Mouse (Mus musculus): ENCODE measurements at regions not wholly inside any gene's neighbourhood (a gene's known extent, or its start where the extent isn't known, plus 50 kb on each side); places are given as distances from the start of the nearest gene placed in this dataset.

DNA sequence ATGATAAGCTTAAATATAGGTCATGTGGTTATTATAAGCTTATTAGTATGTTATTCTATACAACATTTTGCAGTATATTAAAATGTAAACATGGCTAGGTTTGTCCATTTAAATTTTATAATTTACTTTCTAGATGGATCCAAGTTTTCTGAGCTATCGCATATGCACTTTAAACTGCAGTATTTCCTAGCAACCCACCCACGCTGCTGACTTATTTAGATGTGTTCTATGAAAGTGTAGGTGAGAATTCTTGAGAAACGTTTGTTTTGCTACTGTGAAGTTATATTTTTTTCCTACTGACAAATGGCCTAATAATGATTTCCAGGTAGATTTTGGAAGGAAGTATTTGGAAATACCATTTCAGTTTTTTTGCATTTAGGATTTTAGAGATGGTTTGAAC is 308.0 kb downstream of the Gbe1 start:
- no peak for DNase-seq (ENCODE audit: low read depth, low spot score)

DNA sequence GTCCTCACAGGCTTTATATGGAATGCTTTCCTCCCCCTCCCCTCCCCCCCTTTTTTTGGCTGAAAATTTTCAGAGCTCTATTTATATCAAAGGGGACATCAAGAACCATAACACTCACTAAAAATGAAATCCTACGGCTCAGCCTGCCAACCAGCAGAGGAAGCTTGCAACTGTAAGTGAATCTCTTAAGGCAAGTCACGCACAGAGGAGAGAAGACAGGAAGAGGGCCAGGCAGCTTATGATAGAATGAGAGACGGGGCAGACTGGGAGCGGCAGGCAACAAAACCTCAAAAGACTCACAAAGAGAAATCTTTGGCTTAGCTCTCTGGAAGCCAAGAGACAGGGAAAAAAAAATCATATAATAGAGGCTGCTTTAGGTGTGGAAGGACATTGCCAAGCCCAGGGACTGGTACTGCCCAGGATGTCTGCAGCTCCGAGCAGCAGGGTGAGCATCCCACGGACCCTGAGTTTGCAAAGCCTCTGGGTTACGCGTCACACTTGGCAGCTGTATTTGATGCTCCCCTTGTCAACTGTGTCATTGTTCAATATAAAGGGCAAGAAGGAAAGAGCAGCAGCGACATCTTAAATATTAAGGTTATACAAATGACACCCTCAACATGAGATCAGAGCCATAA is 330.0 kb downstream of the Gbe1 start:
- DNase-seq (ENCODE audit: low read depth, low spot score) = peak; percentile 18

DNA sequence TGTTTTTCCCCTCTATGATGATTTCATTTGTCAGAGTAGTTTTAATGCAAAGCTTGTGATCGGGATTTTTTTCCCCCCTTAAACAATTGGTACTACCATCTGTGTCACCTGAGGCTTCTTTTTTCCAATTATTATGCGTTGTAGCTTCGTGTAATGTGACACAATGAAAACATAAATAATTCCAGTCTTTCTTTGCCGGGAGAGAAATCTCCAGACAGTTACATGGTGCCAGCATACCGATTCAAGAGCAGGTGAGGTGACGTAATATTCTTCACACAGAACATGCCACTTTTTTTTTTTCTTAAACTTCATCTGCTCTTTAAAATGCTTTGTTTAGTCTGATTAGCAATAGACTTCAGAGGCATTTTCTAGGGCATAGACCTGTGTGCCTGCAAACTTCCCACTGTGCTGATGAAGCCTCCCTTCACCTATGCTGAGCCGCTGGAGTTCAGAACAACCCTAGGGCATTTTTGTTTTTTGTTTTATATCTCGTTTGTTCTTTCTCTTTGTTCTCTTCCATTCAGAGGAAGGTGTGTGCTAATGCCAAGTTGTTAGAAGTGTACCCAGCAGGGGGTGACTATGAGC is 331.0 kb downstream of the Gbe1 start:
- DNase-seq (ENCODE audit: low read depth, low spot score) = no peak

DNA sequence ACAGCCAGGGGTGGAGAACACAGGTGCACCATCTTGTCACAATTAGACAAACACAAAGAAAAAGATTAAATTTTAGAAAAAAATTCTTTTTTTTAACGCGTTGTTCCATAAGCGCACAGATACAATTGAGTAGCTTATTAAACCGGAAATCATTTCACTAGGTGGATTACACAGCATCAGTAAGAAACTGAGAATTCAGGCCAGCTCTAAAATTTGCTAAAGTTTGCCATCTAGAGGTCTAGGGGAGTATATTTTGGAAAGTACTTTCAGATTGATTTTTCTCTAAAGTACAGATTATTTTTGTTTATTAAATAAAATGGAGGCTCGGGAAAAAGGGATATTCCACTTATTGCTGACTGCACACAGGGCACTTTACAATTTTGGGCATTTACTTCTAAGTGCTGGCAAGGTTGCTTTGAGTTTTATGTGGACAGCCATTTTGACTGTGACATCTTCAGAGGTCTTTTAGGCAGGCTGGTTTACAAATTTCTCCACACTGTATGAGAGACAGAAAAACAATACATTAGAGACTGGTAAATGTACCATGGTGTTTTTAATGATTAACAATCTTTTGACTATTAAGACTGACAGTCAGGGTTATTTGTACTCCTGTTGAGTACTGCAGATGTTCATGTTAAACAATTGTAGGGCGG is 340.8 kb downstream of the Gbe1 start:
- DNase-seq (ENCODE audit: low read depth, low spot score) = peak; percentile 34

DNA sequence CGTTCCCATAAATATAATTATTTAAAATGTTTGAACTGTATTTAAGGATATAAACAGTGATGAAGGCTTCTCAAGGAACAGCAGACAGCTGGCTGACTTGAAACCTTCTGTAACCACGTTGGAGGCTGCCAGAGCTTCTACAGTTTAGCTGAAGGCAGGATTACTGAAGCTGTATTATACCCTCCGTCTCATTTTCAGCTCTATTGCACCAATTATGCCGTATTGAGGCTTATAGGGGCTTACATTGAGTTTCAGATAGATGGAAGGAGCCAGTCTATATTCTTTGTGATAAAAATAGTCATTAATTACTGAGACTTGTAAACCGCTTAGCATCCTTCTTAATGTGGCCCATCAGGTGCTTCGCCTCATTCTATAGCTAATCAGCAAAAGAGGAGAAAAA is 376.1 kb downstream of the Gbe1 start:
- no peak for DNase-seq (ENCODE audit: low read depth, low spot score)

DNA sequence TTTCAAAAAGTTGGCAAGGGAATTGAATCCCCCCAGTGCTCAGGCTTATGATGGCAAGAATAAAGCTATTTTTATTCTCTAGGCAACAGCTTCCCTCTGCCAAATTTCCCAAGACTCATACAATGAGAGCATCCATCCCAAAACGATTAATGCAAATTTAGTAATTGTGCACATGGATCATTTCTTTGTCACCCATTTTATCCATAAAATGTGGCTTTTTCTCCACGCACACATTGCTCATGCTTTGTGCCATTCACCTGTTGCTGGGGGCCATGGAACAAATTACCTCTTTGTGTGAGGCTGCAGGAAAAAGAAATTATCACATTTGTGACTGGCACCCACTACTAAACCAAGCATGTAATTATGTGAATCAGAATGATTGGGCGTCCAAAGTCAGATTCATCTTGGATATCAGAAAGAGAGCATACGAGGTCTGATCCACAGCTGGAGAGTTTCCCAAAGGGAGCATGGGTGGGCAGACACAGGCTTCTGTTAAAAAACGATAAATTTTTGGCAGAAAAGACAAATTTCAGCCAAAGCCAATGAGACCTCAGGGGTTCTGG is 411.1 kb downstream of the Gbe1 start:
- DNase-seq (ENCODE audit: low read depth, low spot score) = peak; percentile 52

DNA sequence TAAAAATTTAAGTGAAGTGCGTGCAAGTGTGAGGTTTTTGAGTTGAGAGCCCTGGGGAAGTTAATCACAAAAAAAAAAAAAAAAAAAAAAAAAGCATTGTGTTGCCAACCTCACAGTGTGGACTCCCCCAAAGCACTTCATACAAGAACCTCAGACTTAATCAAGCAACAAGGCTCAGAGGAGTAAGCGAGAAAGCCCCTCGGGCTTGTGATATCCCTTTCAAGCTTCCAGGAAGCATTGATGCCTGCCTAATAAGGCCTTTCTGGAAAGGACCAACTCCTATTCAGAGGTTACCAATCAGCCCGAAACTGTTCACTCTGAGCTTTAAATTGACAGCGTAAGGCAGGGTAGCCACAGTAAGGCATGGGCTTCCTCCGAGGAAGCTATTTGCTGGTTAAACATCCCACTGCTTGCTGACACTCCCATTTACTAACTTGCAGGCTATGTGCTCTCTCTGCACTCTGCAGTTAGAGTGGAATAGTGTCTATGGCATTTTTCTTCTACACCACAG is 411.6 kb downstream of the Gbe1 start:
- DNase-seq (ENCODE audit: low read depth, low spot score) = peak; percentile 24

DNA sequence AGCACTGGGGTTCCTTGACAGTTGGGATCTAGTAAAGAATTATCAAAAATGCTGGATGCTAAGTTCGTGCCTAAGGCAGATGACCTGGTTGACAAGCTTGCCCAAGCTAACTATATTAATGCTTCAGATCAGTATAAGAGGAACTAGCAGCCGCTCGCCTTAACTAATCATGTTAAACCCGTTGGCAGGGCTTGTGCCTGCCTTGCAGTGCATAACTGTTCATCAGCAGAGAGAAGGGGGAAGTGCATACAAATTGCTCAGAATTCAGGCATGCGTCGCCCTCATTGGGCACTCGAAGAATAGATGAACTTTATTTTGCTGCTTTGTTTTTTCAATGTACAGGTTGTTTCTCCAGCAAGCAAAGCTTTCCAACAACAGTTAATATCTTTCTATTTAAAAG is 419.3 kb downstream of the Gbe1 start:
- no peak for DNase-seq (ENCODE audit: low read depth, low spot score)

DNA sequence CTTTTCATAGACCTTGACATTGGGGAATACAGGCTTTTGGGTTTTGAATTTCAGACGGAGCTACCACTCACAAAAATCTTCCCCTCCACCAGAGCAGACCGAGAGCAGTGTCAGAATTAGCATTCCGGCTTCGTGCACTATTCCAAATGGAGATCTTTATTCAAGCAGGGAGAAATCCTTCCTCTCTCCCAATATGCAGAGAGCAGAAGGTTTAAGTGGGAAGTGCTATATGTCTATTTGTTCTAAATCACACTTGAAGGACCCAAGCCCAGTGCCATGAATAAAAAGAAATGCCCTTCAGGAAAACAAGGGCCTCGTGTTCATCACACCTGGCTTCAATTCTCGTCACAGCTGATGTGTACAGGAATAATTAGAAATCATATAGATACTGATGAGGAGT is 426.3 kb downstream of the Gbe1 start:
- no peak for DNase-seq (ENCODE audit: low read depth, low spot score)

DNA sequence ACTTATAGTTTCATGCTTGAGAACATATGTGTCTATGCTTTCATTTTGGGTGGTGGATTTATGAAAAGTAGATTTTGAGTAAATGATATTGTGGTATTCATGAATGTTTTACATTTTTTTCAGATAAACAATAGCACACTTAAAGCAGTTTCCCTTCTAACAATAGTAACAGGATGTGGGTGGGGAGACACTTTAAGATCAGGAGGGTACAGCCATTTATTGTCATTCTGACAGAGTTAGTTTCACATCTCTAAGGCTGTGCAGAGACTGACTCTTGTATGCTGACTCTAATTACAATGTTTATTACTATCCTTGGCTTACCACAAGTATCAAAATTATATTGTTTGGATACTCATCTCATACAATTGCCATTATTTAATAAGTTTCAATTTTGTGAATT is 440.5 kb downstream of the Gbe1 start:
- DNase-seq (ENCODE audit: low read depth, low spot score) = no peak

DNA sequence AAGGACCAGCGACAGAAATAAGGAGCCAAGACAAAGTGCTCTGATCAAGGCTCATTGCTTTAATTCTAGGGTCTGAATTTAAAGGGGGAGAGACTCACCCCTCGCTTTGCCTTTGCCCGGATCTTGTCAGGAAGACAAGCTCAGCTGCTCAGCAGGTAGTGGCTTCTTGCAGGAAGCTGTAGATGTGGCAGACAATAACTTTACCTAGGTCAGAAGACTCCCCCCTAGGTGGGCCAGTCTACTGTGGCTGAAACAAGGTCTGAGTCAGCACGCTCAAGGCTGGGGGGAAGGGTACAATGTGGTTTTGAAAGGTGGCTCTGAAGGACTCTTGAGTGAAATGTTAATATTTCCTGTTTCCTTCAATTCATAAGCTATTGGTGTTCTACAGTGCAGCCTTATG is 484.3 kb downstream of the Gbe1 start:
- no peak for DNase-seq (ENCODE audit: low read depth, low spot score)

DNA sequence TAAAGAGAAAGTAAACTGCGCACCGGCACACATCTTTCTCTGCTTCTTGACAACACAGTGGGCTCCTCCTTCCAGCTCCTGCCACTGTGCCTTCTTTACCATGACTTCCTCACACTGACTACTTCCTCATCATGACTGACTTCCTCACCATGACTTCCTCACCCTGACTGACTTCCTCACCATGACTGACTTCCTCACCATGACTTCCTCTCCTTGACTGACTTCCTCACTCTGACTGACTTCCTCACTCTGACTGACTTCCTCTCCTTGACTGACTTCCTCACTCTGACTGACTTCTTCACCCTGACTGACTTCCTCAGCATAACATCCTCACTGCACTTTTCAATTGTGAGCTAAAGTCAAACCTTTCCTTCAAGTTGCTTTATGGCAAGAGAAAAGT is 489.8 kb downstream of the Gbe1 start:
- no peak for DNase-seq (ENCODE audit: low read depth, low spot score)

DNA sequence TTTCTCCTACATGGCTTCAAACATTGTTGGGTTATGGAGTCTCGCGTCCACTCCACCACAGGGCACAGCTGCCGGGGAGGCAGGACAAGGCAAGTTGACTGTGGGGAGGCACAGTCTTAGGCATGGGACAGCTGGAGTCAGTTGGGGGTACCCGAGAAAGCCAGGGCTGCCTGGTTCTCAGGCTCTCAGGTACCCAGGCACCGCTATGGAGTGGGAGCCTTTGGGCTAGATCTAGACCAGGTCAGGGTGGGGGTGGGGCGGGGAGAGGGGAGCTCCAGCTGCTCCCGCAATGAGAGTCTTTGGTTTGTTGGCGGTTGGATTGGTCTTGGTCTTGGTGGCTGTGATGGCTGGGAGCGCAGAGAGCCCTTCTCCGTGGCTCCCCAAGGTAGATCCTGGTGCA is 512.2 kb downstream of the Gbe1 start:
- DNase-seq (ENCODE audit: low read depth, low spot score) = no peak

DNA sequence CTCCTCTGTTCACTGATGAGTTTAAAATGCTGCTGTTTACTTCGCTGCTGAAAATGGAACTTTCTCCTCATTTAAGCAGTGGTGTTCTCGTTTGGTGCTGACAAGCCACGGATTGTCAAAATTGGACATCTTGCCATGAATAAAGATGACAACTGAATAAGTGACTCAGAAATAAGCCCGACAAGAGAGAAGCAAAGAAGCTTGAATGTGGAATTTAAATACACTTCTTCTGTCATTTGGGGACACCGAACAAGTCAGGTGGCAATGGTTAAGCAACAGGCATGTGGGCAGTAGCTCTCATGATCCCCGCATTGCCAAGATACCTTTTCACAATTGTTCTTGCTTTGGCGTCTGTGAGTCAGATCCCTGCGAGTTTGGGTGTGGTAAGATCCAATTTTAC is 521.3 kb downstream of the Gbe1 start:
- DNase-seq (ENCODE audit: low read depth, low spot score) = peak; percentile 28

DNA sequence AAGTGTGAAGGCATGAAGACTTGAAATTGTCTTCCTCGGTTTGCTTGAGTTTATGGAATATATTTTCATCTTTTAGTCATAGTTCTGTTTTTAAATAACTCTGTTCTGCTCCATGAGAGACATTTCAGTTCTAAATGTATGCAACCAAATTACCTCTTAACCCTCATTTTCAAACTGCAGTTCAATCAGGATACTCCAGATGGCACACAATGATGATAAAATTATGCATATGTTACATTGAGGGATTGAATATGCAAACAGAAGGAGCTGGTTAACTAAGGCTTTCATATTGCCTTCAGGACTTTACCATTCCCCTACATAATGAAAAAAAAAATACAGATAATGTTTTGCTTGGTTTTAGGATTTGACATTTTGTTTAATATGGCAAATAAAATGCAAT is 524.4 kb downstream of the Gbe1 start:
- DNase-seq (ENCODE audit: low read depth, low spot score) = peak; percentile 42

DNA sequence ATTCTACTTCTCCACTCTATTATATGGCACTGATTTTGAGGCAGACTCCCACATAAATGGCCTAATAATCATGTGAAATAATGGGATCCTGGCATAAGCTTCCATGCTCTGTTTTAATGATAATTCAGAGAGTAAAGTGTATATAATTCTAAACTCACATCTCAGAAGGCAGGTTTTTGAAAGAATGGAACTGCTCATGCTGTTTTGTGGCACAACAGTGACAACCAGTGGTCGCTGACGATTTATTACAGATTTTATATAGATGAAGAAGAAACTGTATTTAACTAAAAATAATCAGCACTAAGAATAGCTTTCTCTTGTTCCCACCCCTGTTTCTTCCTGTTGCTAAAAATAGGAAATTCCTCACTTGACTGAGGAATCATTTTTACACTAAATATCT is 554.5 kb downstream of the Gbe1 start:
- DNase-seq (ENCODE audit: low read depth, low spot score) = peak; percentile 43

DNA sequence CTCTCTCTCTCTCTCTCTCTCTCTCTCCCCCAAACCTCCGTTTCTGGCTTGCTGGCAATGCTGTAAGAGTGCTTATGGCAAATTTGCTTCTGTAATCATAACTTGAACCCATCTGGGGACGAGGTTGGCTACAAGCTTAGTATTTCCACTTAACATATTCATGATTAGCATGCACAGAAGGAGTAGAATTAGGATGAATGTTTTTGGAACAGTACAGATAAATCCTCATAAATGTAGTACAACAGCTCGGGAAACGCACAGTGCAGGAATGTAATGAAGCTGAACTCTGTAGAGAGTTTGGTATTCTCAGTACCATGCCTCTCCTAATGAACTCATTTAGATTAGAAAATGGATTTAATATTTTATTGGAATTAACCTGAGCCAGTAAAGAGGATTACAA is 555.5 kb downstream of the Gbe1 start:
- no peak for DNase-seq (ENCODE audit: low read depth, low spot score)

DNA sequence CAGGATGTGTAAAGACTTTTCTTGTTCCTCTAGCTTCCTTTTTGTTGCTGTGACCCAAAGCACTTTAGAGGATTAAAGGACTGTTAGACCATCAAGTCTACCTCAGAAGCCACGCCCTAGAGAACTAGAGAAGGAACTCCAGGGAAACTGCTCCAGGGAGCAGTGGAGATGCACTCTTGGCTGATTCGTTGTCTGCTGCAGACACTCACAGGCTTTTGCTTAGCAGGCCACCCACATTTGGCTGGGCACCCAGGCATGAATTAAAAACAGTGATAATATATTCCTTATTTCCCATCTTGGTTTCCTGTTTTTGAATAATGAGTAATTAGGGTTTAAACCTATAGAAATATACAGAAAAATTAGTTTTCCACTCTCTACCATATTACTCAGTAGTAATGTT is 560.3 kb downstream of the Gbe1 start:
- DNase-seq (ENCODE audit: low read depth, low spot score) = no peak

DNA sequence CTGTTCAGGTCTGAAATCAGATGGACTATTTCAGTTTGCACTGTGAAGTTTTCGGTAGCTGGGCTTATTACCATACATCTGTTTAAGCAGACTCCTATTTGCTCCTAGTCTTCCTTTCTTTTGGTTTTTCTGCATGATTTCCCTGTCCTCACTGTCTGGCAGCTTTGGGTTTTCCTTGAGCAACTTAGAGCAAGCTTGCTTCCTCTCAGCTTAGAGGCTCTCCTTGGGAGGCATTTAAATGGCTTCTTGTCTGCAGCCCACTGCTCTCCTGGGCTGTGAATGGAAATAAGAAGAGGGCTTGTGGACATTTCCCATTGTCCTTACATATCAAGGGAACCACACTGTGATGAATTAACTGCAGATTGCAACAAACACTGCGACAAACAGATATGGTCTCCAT is 566.9 kb downstream of the Gbe1 start:
- no peak for DNase-seq (ENCODE audit: low read depth, low spot score)

DNA sequence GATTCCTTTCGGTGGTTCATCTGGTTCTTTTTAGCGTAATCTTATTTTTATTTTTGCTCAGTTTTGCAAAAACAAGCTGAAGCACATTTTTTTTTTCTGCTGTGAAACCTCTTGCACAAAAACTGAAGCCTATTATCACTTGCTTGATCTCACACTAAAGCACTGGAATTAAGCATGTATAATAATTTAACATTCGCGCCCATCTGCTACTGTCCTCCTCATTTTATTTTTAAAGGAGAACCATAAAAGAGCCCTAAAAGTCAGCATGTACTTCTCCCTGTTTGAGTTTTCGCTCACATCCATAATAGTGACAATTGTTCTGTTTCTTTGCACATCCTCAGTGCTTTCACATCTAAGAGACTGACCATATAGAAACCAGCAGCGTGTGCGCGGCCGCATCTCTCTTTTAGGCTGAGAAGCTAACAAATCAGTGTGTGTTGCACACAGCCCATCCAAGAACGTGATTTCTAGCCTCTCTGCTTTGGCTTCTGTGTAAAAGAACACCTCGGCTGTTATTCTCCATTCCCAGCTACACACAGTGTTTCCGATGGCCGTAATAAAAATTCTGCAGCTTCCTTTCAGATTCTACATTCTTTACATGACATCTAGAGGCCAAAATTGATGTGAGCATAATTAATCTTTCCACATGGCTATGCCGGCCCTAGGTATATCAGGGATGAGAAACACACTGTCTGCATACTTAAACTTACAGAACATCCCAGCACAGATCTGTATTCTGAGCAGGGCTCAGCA is 567.5 kb downstream of the Gbe1 start:
- no peak for DNase-seq (ENCODE audit: low read depth, low spot score)

DNA sequence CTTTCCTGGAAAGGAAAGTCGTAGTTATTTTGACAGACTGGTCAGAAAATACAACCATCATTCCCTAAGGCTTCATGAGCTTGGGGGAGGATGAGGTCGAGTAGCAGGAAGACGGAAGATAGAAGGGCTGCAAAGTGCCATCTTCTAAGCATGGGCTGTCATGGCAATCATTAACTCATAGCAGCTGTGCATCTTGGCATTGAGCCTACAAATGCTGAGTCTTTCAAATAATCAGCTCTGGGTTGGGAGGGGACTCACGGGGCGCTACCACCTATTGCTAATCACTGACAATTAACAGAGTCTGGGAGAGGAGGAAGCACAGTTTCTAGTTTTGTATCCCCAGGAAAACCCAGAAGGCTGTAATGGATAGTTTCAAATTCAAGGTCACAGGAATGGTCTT is 586.3 kb downstream of the Gbe1 start:
- no peak for DNase-seq (ENCODE audit: low read depth, low spot score)

DNA sequence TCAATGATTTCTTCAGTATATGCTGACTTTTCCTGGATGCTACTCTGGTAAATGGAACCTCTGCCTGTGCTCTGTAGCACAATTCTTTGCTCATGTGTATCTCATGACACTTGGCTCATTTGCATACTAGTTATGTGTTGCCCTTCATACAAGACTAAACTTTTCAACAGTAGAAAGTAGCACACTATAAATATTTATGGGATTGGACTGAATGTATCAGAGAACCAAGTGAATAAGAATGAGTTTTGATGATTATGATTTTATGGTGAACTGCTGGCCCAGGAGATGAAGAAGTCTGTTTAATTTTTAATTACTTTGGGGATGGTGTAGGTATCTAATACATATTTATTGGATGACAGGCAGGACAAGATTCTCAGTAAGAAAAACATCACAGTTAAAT is 606.3 kb downstream of the Gbe1 start:
- no peak for DNase-seq (ENCODE audit: low read depth, low spot score)

Measured in brain, embryonic 18.5 days (tissue).